Mouse (Mus musculus) forebrain, embryonic 12.5 days (tissue): ENCODE results near the gene Etl4. TPM values are rescaled to one million over a fixed set of nuclear protein-coding genes. Genes with fewer than 3 reads are reported as not detected.
A peak's percentile ranks its signal among the peaks of the same experiment; 100 is the strongest.

Experiments
- ATAC-seq: fragments of 200-750 bp; cut with Nextera tagmentation; 2 replicates; pipeline ENCODE4 v1.8.0; 2017; ENCODE audit warnings: moderate TSS enrichment; ENCODE audit not compliant: low FRiP score
- H3K27ac ChIP-seq: fragments of 300-500 bp; sonication (generic); 2 replicates; pipeline ENCODE4 v1.5.1; 2016; ENCODE audit warnings: mild to moderate bottlenecking
- H3K27me3 ChIP-seq: fragments of 300-500 bp; sonication (generic); 2 replicates; pipeline ENCODE4 v1.6.1; 2016; ENCODE audit warnings: mild to moderate bottlenecking
- H3K36me3 ChIP-seq: fragments of 300-500 bp; sonication (generic); replicated peaks from 2 replicates; pipeline ENCODE4 v1.6.1; 2016; ENCODE audit warnings: mild to moderate bottlenecking
- H3K4me1 ChIP-seq: fragments of 300-500 bp; sonication (generic); 2 replicates; pipeline ENCODE4 v1.6.1; 2016
- H3K4me2 ChIP-seq: fragments of 300-500 bp; sonication (generic); 2 replicates; pipeline ENCODE4 v1.6.1; 2016; ENCODE audit warnings: mild to moderate bottlenecking, moderate library complexity
- H3K4me3 ChIP-seq: fragments of 300-500 bp; sonication (generic); replicated peaks from 2 replicates; pipeline ENCODE4 v1.5.1; 2016; ENCODE audit warnings: mild to moderate bottlenecking
- H3K9ac ChIP-seq: fragments of 300-500 bp; sonication (generic); 2 replicates; pipeline ENCODE4 v1.6.1; 2016; ENCODE audit warnings: mild to moderate bottlenecking
- H3K9me3 ChIP-seq: fragments of 300-500 bp; sonication (generic); 2 replicates; pipeline ENCODE4 v1.6.1; 2016
- WGBS: fragments of 180-500 bp; shearing (Covaris S2); methylation state at CpG from one replicate; pipeline ENCODE4 v1.1.7; 2016; 5-methylcytosine and 5-hydroxymethylcytosine counted together
- polyA plus RNA-seq: library from polyadenylated mRNA; unstranded; fragments of >200 nt; fragmentation: Nextera tagmentation; extraction: Ambion mirVana; gene quantifications from 2 replicates; pipeline ENCODE4 v1.2.1, GENCODE M21; 2016

Gene Etl4
- polyA plus RNA-seq, 1 experiment from 2014 or later: 30.3 TPM

- Histone ChIP-seq H3K27me3 (no peaks in the 10 kb centered on the region), H3K9ac (no peak overlapping the region), H3K27ac (no peak overlapping the region), H3K4me2 (no peak overlapping the region), H3K36me3 (no peaks in the 10 kb centered on the region), H3K4me1 (no peaks in the 10 kb centered on the region), H3K9me3 (no peaks in the 10 kb centered on the region), H3K4me3 (no peak overlapping the region)
- 93% methylated on average over 3 of the region's 3 CpGs for WGBS
- ATAC-seq: no peak
These were observed 847.4 kb downstream of the Etl4 start for GRCm38 (mm10) chr2:20756964-20757363.

- Histone ChIP-seq H3K36me3 (no peaks in the 10 kb centered on the region), H3K4me3 (no peak overlapping the region), H3K9ac (no peak overlapping the region), H3K4me1 (no peaks in the 10 kb centered on the region), H3K27ac (no peak overlapping the region), H3K9me3 (no peaks in the 10 kb centered on the region), H3K4me2 (no peak overlapping the region), H3K27me3 (no peaks in the 10 kb centered on the region)
- ATAC-seq: no peak
- 86% methylated on average over 7 of the region's 7 CpGs for WGBS
These were observed 849.6 kb downstream of the Etl4 start for GRCm38 (mm10) chr2:20759045-20759662.

DNA sequence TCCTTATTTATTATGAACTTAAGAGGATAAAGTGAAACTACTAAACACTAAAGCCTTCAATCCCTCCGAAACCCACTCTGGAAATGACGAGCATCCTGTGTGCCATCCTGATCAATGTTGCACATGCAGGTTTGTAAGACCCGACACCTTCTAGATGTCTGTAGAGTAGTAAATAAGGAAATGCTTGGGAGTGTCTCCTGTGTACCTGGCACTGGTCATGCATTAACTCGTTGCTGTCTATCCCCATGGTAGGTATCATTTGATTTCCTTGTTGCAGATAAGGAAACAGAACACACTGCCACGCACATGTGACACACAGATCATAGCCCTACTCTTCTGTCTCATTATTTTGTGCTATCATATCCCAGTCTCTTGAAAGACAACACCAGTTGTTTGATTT lies 851.7 kb downstream of the Etl4 start:
- no peak overlapping the region for H3K4me3 ChIP-seq
- H3K9me3 ChIP-seq: no peaks in the 10 kb centered on the region
- WGBS: 87% methylated on average over 5 of the region's 5 CpGs
- H3K36me3 ChIP-seq: 0 out of 2 replicates have a peak, but pooled peaks cover under 1% of the 10 kb centered on the region
- no peaks in the 10 kb centered on the region for H3K27me3 ChIP-seq
- H3K27ac ChIP-seq: no peak overlapping the region
- no peak for ATAC-seq
- H3K4me1 ChIP-seq: no peaks in the 10 kb centered on the region
- no peak overlapping the region for H3K4me2 ChIP-seq
- H3K9ac ChIP-seq: no peak overlapping the region

DNA sequence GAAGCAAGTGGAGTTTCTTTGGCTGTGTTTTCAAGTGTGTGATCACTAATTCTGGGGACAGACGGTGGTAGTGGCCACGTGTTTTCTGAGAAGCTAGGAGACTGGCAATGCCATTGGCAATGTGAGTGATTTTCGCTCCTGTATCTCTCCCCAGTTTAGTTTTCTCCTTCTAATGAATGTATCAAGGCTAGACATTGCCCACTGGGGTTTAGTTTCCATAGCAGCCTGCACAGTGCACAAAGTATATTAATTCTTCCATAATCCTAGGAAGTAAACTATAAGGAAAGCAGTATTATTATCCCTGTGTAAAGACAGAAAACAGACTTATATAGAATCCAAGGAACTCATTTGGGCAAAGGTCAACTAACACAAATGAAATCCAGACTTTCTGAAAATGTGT lies 852.2 kb downstream of the Etl4 start:
- Histone ChIP-seq H3K4me3 (no peak overlapping the region), H3K9ac (no peak overlapping the region), H3K36me3 (peaks cover 5% of the 10 kb centered on the region; the same call in 1 of the 2 replicates), H3K27ac (no peak overlapping the region), H3K4me2 (no peak overlapping the region), H3K4me1 (no peaks in the 10 kb centered on the region), H3K9me3 (no peaks in the 10 kb centered on the region), H3K27me3 (no peaks in the 10 kb centered on the region)
- no peak for ATAC-seq
- WGBS: 92% methylated on average over 3 of the region's 3 CpGs

GRCm38 (mm10) chr2:20763511-20764212 lies 854.1 kb downstream of the Etl4 start:
- Histone ChIP-seq H3K9ac (no peak overlapping the region), H3K27me3 (no peaks in the 10 kb centered on the region), H3K27ac (no peak overlapping the region), H3K9me3 (no peaks in the 10 kb centered on the region), H3K4me1 (no peaks in the 10 kb centered on the region), H3K4me2 (no peak overlapping the region), H3K36me3 (peaks cover 11% of the 10 kb centered on the region; the same call in 1 of the 2 replicates), H3K4me3 (no peak overlapping the region)
- 66% methylated on average over 4 of the region's 4 CpGs for WGBS
- no peak for ATAC-seq

DNA sequence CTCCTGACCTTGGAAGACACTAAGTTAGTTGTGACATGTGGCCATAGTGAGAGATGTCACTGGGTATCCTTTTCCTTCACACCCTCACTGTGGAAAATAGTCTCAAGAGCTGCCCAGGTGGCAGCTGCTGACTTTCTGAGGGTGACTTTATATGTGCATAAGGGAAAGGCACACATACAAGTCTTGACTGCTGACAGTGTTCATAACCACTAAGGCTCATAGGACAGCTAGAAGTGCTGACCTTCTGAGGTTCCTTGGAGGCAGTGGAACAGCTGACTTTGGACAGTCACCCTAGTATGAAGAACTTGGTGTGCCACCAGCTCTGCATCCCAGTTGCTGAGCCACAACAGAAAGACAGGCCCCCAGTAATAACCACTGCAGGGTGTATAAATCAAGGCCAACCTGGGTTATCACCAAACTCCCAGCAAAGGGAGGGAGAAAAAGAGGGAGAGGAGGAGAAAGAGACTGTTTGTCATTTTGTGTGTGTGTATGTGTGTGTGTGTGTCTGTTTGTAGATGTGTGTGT lies 855.0 kb downstream of the Etl4 start:
- Histone ChIP-seq H3K4me2 (no peak overlapping the region), H3K9ac (no peak overlapping the region), H3K4me3 (no peak overlapping the region), H3K4me1 (no peaks in the 10 kb centered on the region; the same call in 1 of the 2 replicates), H3K27ac (no peak overlapping the region), H3K9me3 (no peaks in the 10 kb centered on the region), H3K27me3 (no peaks in the 10 kb centered on the region), H3K36me3 (peaks cover 11% of the 10 kb centered on the region; the same call in 1 of the 2 replicates)
- no peak for ATAC-seq

GRCm38 (mm10) chr2:20768681-20769080 lies 859.1 kb downstream of the Etl4 start:
- H3K27ac ChIP-seq: no peak overlapping the region
- no peaks in the 10 kb centered on the region; the same call in 1 of the 2 replicates for H3K4me1 ChIP-seq
- no peak overlapping the region for H3K9ac ChIP-seq
- 73% methylated on average over 5 of the region's 5 CpGs for WGBS
- peaks cover 22% of the 10 kb centered on the region for H3K36me3 ChIP-seq
- H3K4me2 ChIP-seq: no peak overlapping the region
- no peaks in the 10 kb centered on the region for H3K9me3 ChIP-seq
- no peaks in the 10 kb centered on the region for H3K27me3 ChIP-seq
- no peak overlapping the region for H3K4me3 ChIP-seq
- no peak for ATAC-seq

DNA sequence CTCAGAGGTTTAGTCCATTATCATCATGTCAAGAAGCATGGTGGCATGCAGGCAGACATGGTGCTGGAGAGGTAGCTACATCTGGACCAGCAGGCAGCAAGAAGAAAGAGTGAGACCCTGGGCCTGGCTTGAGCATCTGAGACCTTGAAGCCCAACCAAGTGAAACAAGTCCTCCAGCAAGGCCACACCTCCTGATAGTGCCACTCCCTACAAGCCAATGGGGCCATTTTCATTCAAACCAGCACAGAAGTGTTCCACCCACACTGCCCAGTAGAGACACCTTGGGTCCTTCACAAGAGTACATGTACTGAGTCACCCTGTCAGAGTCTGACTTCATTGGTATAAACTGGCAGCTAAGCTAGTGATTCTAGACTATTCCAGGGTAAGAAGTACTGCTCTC lies 860.6 kb downstream of the Etl4 start:
- H3K9ac ChIP-seq: no peak overlapping the region
- no peak overlapping the region for H3K4me3 ChIP-seq
- no peak for ATAC-seq
- H3K4me1 ChIP-seq: no peaks in the 10 kb centered on the region; the same call in 1 of the 2 replicates
- H3K4me2 ChIP-seq: no peak overlapping the region
- H3K9me3 ChIP-seq: no peaks in the 10 kb centered on the region
- H3K27ac ChIP-seq: no peak overlapping the region
- peaks cover 22% of the 10 kb centered on the region for H3K36me3 ChIP-seq
- H3K27me3 ChIP-seq: no peaks in the 10 kb centered on the region

- WGBS: 79% methylated on average over 2 of the region's 2 CpGs
- Histone ChIP-seq H3K4me3 (no peak overlapping the region), H3K4me1 (peaks cover 7% of the 10 kb centered on the region), H3K27ac (no peak overlapping the region), H3K27me3 (no peaks in the 10 kb centered on the region), H3K4me2 (no peak overlapping the region), H3K36me3 (peaks cover 15% of the 10 kb centered on the region; the same call in 1 of the 2 replicates), H3K9ac (no peak overlapping the region), H3K9me3 (no peaks in the 10 kb centered on the region)
- ATAC-seq: no peak
These were observed 864.9 kb downstream of the Etl4 start for GRCm38 (mm10) chr2:20774462-20774861.

GRCm38 (mm10) chr2:20776171-20776704 lies 866.7 kb downstream of the Etl4 start:
- no peaks in the 10 kb centered on the region for H3K27me3 ChIP-seq
- no peak overlapping the region for H3K9ac ChIP-seq
- peaks cover 7% of the 10 kb centered on the region; the same call in 1 of the 2 replicates for H3K4me1 ChIP-seq
- WGBS: 96% methylated on average over 6 of the region's 6 CpGs
- peaks cover 9% of the 10 kb centered on the region; the same call in 1 of the 2 replicates for H3K36me3 ChIP-seq
- ATAC-seq: no peak
- H3K4me2 ChIP-seq: no peak overlapping the region
- no peaks in the 10 kb centered on the region for H3K9me3 ChIP-seq
- no peak overlapping the region for H3K27ac ChIP-seq
- H3K4me3 ChIP-seq: no peak overlapping the region

DNA sequence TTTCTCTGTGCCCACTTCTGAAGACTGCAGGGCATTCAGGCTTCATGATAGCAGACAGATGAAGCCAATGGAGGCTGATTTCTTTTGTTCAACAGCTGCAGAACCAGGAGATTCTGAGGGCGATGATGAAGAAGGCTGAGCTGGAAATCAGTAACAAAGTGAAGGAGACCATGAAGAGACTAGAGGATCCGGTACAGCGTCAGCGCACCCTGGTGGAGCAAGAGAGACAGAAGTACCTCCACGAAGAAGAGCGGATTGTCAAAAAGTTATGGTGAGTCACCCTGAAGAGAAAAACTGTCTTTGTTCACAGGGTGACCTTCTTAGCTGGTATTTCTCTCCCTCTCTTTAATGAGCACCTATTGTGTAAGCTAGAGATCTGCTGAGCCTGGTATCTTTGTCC lies 868.4 kb downstream of the Etl4 start:
- Histone ChIP-seq H3K27me3 (no peaks in the 10 kb centered on the region), H3K4me3 (no peak overlapping the region), H3K9me3 (no peaks in the 10 kb centered on the region), H3K4me2 (no peak overlapping the region), H3K36me3 (0 out of 2 replicates have a peak, but pooled peaks cover 4% of the 10 kb centered on the region), H3K27ac (no peak overlapping the region), H3K9ac (no peak overlapping the region), H3K4me1 (peaks cover 7% of the 10 kb centered on the region; the same call in 1 of the 2 replicates)
- 82% methylated on average over 6 of the region's 6 CpGs for WGBS
- ATAC-seq: no peak

- WGBS: 36% methylated on average over 6 of the region's 6 CpGs
- peaks cover 7% of the 10 kb centered on the region; the same call in 1 of the 2 replicates for H3K4me1 ChIP-seq
- ATAC-seq: peak; percentile 84
These were observed 870.2 kb downstream of the Etl4 start for GRCm38 (mm10) chr2:20779484-20780381.

More at GRCm38 (mm10) chr2:20779484-20780381, 870.2 kb downstream of the Etl4 start:
- H3K27me3 ChIP-seq: no peaks in the 10 kb centered on the region
- no peak overlapping the region for H3K4me2 ChIP-seq
- no peak overlapping the region for H3K9ac ChIP-seq
- 0 out of 2 replicates have a peak, but pooled peaks cover 4% of the 10 kb centered on the region for H3K36me3 ChIP-seq
- H3K9me3 ChIP-seq: no peaks in the 10 kb centered on the region
- H3K27ac ChIP-seq: no peak overlapping the region
- H3K4me3 ChIP-seq: no peak overlapping the region
